Mouse (Mus musculus) lung, postnatal 25 days (tissue): ENCODE results near the gene Lsr.

ENCODE experiments used
- DNase-seq: peaks from one replicate; pipeline ENCODE4 v3.0.0; 2022; ENCODE audit warnings: low spot score

Lsr gene

DNA sequence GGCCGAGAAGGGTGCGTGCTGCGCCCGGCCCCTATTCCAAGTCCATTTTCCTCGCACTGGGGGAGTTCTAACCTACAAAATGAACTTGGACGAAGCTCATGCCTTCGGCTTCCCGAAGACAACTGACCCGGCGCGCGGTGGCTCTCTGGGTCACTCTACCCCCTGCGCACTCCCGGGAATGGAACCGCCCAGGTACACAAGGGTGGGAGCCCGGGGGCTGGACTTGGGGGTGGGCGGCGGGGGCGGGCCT is at the start of gene Lsr:
Gene Lsr (minus strand): TSS at position 214 of the 250 bp plus-strand sequence.
- DNase-seq = no peak

DNA sequence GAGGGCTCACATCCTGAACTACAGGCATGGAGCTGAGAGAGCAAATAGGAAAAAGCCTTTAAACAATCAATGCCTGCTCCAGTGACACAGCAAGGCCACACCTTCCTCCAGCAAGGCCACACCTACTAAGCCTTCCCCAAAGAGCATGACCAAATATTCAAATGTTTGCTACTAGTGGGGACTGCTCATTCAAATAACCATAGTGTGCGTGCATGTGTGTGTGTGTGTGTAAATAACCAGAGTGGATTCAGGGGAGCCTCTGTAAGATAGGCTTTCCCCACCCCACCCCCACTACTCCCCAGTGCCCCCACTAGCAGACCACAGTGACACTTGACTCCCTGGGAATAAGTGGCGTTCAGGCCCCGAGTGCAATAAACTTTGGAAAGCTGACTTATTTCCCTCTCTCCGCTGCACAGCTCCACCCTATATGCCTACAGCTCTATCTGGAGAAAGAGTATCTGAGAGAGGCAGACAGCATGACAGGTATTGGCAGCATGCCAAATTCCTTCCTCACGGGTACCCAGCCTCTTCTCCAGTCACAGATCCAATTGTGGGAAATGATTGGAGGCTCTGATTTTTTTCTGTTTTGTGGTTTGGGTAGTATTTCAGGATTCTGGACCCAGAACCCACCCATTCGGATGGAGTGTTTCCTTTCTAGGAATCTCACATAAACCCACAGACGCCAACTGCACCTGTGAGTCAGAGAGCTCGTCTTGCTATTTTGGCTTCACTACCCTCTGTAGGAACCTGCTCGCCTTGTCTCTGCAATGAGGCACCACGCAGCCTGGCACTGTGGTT is 44.0 kb upstream of the Lsr start:
- DNase-seq = no peak

DNA sequence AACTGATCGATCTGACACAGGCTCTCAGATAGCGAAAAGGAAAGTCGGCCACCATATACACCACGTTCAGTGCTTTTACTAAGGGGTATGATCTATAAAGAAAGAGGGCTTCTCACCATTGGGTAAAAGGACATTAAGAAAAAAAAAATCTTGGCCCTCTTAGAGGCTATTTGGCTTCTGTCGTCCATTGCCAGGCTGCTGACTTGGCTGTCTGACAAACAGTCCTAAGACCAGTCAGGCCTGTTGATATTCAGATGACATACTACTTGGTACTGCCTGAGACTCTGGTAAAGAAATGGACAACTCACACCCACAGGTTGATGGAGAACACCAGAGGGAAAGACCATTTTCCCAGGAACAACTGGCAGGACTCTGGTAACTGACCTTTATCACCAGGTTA is 39.7 kb upstream of the Lsr start:
- no peak for DNase-seq

DNA sequence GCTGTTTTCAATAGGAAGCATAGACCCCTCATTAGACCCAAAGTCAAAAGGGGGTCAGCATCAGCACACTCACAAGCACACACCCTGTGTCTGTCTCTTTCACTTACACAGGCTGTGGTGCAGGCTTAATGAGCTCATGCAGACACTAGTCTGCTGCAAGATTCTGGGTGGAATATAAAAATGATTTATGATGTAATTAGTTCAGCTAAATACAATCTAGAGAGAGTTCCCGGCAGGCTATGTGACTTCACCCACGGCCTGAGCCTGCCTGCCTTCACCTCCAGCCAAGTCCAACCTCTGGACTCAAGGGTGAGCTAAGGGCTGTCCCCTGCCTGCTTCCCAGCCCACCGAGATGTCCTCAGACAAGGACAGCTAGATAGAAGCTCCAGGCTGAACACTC is 35.6 kb upstream of the Lsr start:
- DNase-seq = no peak

DNA sequence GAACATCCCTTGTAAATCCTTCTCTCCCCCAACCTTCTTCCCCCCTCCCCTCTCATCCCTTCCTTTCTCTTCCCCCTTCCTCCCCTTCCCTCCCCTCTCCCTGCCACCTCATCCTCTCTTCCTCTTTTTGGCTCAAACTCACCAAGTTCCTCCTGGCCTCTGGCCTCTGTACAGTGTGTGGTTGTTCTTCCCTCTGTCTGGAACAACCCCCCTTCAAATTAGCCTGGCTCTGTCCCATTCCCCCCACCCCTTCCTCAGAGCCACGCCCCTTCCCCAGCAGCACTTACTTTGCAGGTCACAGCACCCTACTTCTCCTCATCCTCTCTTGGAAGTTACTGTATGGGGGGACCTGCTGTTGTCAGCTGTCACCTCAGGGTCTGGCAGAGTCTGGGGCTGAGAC is 34.9 kb upstream of the Lsr start:
- DNase-seq = no peak

DNA sequence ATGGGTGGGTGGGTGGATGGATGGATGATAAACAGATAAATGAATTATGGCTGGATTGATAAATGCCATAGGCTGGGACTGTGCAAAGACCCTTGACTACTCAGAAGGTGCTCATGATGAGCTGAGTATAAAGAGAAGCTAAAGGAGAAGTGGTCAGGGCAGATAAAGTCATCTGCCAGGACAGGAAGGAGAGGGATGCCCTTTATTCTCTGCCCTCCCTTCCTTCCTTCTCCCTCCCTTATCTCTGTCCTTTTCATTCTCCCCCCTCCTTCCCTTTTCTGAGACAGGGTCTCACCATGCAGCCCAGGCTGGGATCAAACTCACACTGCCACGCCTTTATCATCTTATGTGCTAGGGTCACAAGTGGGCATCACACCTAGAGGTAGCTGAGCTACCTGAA is 34.5 kb upstream of the Lsr start:
- DNase-seq = no peak

DNA sequence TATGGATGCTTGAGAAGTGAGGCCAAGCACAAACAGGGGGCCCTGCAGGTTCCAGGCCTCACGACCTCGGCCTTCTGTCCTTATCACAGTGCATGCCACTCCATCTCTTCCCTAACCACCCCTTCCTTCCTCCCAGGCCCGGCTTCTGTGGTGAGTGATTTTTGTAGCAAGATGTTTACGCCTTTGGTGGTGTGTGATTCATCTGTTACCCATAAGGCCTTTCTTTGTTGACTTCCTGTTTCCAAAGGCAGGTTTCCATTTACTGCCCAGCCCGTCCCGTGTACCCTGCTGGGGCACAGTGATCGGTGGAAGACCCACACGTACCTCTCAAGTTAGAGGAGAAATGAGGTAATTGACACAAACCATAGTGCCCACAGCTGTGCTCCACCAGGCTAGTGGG is 29.4 kb upstream of the Lsr start:
- DNase-seq = peak; percentile 86

DNA sequence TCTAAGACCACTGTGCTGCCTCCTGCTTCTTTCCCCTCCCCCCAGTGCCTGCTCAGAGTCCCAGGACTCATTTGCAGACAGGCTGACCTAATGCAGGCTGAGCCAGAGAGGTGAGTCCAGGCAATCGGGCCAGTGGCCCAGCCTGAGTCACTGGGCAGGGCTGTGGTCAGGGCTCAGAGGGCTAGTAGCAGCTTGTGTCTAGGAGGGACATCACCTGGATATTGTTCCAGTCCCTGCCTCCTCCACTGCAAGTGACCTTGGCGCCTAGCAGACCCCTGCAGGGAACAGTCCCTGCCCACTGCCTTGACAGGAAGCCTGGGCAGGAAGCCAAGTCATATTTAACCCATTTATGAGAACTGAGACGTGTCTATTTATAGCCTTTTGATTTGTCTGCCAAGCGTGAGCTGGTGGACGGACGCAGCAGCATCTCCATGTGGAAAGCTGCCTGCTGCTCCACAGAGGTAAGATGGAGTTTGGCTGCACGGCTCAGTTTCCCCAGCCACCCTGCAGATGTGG is 27.3 kb upstream of the Lsr start:
- peak; percentile 82 for DNase-seq

DNA sequence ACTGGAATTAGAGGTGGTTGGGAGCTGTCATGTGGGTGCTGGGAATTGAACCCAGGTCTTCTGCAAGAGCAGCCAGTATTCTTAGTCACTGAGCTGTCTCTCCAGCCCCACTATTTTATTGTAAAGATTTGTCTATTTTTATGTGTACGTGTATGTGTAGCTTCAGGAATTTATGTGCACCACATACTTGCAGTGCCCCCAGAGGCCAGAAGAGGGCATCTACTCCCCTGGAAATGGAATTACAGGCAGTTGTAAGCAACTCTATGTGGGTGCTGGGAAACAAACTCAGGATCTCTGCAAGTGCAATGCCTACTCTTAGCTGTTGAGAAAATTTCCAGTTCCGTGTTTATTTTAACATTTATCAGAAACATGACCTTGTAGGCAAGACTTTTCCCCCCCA is 23.2 kb upstream of the Lsr start:
- DNase-seq = no peak

DNA sequence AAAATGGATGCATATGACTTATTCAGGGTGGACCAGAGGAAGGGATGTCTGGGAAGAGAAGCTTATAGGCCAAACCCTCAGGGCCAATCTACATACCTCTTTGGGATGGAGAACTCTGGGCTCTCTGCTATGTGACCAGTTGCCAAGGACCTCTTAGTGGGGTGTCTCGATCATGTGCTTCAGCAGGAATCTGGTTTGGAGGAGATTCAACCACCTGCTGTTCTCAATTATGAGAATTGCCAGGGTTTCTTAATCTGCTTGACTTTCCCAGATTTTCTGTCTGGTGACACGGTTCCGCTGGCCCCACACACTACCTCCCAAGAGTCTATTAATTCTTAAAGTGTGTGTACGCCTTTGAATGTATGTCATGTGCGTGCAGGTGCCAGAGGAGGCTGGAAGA is 20.7 kb upstream of the Lsr start:
- no peak for DNase-seq

DNA sequence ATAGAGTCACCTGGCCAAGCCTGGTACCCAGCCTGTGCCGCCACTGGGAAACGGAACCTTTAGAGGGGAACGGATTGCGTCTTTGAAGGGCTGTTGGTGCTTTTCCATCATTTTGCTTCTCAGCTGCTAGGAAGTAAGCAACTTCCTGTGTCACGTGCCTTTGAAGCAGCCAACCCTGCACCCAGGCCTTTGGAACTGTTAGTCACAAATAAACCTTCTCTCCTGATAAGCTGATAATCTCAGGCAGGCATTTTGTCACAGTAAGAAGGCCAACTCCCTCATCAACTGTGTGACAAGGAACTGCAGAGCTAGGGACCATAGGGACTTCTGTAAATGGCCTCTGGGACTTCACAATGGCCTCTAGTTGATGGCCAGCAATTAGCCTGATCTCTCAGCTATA is 18.9 kb upstream of the Lsr start:
- DNase-seq = no peak

DNA sequence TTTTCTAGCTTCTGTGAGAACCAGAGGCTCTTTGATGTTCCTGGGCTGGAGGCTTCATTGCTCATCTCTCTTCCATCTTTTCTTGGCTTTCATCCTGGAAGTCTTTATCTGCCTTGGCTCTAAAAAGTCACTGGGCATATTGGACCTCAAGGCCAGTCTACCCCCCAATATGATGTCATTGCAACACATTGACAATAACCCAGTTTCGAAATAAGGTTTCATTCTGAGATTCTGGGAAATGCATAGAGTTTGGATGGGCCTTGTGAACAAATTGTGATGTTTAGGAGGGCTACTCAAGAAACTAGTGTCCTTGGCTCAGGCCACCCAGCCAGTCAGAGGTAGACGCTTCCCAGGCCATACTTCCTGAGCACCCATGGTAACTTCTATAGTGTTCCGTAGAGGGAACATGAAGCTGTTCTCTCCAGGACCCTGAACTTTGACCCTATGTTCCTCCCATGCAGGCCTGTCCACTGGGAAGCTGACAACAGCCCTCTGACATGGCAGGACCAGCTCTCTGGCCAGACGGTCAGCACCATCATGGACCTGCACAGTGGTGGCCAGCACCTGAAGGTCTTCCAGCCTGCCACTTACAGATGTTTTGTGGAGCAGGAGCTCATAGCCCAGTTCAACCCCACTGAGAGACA is 15.4 kb upstream of the Lsr start:
- DNase-seq = no peak

DNA sequence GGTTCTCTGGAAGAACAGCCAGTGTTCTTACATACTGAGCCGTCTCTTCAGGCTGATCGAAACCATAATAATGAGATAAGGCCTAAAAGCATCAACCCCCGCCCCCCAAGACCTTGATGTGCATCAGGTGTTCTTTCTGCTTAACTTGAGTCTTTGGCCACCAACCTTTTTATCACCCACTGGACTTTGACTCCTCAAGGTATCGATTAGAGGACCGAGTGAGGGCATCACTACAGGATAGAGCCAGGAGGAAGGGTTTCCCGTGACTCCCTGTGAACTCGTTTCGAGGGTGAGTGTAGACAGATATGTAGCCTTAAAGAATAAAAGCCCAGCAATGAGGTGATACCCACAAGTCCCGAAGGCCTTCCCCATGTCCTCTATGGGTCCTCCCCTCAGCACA is 12.1 kb upstream of the Lsr start:
- DNase-seq = no peak

DNA sequence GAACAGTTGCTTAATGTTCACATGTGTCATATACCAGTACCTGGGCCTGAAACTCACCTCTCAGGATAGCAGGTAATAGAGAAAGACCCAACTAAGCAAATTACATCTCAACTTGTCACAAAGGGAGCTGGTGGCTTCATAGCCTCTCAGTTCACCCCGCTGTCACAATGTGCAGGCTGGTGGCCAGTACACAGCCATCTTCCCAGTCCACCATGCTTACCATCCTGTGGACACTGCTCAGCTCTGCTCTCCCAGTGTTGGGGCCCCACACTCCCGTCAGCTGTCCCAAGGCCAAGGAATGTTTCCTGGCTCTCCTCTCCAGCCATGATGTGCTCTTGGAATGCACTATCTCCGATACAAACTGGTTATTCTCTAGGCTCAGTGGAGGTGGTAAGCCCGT is 8.4 kb upstream of the Lsr start:
- no peak for DNase-seq

DNA sequence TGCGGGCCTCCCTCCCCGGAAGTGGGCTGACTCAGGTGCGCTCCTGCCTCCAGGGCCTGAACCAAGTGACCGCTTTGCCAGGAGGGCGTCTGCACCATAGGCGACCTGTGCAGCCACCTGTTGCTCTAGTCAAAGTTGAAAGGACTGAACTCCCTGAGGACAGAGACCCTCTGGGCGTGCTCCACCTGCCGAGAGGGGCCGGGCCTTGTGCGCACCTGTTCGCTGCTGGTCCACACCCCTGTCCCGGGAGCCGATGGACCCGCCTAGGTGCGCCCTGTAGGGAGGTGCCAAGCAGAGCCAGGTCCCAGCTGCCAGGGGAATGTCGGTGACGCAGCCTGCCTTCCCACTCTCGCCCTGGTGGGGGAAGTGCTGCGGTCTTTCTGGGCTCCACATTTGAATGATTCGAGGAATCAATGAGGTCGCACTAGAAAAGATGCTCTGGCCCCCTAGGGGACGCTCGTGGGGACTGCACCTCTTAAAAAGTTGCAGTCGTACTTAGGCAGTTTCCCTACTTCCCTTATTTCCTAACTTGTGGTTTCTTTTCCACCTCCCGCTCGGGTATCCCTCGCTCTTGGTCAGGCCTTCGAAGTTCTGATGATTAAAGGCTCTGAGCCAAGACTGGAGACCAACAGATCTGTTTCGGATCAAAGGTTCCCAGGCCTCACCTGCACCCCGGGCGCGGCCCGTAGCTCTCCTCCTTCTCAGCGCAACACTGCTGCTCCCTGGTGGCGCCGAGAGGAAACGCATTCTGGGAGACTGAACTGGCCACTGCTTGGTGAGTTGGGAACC is 431 bp upstream of the Lsr start, which contains the start of gene Fam187b:
Gene Fam187b (plus strand): TSS at position 290 of the 789 bp plus-strand sequence.
- DNase-seq = peak; percentile 92

DNA sequence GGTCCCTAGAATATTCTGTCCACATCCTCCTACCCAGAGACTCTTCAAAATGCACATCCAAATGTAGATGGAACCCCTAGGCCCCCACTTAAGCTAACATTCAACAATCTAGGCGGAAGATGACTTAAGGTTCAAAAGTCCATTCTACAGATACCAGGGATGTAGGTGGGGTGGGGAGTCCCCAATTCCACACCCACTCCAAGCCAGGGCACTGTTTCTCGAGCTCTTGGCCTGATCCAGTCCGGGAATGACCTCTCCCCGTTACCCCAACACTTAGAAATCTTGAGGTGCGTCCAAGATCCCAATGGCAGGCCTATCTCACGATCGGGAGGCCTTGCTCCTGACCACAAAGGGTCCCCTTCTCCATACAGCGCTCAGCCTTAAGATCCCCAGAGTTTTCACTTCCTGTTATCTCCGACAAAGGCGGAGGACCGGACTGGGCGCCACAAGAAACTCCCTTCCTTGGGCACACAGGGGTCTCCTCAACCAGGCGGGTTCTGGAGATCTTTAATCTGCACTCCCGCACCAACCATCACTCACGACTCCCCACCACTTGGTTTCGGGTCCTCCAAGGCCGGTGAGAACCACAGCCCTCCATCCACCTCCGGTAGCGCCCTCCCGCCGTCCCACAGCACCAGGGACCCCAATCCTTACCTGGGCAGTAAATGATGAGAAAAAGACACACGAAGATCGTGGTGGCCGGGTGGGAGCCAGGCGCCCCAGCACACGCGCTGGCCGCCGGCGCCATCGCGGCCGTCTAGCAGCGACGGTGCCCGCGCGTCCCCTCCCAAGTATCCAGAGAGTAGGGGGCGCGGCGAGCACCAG is 626 bp downstream of the Lsr start:
- peak; percentile 10 for DNase-seq

DNA sequence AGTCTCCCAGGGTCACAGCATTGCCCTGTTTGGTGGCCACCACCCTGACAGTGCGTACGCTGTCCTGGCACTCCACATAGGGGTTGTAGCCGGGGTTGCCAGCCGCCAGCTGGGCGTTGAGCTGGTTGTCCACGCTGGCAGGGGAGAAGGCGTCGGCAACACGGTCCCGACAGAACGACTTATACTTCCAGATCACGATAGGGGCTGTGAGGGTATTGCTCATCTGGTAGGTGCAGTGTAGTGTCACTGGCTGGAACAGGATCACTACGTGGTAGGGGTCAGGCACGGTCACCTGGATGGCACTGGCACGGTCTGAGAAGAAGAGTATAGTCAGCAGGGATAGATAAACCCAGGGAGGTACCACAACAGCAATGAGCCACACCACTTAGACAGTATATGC is 1.4 kb downstream of the Lsr start:
- no peak for DNase-seq

DNA sequence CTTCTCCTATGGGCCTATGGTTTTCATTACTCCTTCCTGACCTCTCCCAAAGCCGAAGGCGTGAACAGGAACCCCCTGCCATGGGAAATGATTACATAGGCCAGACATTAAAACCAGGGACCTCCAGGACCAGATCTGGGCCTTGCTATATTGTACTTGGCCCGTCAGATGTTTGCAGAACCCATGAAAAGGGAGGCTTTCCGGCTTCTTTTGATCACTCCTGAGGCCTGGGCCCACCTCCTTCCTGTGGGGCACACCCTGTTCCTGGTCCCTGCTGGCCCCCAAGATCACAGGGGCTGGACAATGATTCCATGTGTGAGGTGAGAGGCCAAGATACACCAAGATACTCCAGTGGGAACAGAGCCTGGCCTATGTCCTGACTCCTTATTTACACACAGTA is 4.1 kb downstream of the Lsr start:
- no peak for DNase-seq

DNA sequence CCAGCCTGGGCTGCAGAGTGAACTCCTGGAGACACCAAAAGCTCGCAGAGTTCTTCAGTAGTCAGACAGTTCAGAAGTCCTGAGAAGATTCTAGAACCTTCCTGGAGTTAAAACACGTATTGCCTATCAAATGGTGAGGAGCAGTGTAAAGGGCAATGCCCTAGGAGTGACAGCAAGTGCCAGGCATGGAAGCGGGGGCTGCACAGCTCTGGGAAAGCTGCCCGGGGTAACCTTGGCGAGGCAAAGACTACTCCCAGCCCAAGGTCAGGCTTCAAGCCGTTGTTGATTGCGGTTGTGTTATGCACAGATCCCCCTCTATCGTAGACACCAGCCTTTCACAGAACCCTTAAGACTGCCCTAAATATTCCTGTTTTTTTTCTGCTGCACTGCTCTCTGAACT is 4.7 kb downstream of the Lsr start:
- DNase-seq = no peak

DNA sequence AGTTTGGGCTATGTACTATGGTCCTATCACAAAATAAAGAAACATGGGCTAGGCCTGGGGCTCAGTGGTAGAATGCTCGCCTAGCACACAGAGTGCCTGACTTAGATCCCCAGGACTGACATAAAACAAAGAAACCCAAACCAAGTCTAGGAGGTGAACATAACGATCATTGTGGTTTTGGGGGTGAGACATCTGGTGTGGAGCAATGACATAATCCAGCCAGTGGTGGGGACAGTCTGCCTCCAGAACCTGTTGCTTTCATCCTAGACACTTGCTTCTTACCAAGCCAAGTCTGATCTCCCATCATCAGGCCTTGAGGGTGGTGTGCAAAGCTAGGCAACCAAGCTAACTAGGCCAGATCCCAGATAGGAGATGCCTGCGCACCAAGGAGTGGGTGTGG is 6.6 kb downstream of the Lsr start:
- DNase-seq = no peak

DNA sequence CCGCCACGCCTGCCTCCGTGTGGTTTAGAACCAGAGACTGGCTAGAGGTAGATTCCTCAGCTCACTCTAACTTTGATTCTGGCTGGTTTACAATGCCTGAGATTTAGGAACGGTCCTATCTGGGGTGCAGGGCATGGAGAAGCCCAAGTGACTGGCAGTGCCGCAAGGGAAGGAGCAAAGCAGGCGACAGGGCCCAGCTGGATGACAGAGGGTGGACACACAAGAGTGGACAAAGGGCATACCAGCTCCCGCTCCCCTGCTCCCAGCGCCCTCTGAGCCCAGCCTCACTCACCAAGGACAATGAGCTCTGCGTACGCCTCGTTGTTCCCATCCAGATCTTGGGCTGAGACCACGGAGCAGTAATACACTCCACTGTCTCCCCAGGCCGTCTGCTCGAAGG is 7.6 kb downstream of the Lsr start:
- DNase-seq = no peak

DNA sequence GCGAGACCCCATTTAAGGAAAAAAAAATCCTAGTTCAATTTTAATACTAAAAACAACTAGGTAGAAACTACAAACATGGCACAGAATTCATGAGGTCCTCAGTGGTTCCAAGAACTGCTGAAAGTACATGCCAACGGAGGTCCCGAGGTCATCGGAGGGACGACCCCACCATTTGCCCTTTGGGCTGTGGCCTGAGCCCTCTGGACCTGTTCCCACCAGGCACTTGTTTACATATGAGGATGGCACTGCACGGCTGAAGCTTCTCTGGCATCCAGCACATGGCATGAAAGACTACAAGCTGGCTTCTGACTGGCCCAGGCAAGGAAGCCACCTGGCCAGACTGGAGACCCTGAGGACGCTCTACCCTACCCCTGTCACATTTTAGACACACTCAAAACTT is 8.9 kb downstream of the Lsr start:
- DNase-seq = no peak
